Mouse (Mus musculus): ENCODE measurements around the gene Gm6164.
"Not testable (repeated sequence)": the region's sequence is repeated elsewhere in the genome, so short reads cannot be mapped to it uniquely, and the experiment has no call there.

The Gm6164 gene

DNA sequence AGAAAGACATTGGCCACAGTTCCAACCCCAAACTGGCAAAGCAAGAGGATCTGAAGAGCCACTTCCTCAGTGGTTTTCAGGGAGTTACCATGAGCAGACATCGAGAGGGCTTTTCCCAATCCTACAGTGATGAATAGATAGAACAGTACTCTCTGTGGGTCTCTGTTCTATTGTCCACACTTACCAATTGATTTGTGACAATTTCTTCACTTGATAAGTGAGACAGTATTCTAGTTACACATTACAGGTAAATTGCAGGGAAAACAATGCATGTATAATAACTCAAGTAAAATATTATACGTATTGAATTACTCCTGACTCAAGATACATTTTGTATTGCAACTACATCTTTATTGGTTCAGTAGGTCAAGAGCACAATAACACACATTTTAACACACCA, at the start of gene Gm6164:
Gene Gm6164 (minus strand): TSS at position 101 of the 400 bp plus-strand sequence.
- DNase-seq (ENCODE audit: low spot score), result not testable (repeated sequence)

DNA sequence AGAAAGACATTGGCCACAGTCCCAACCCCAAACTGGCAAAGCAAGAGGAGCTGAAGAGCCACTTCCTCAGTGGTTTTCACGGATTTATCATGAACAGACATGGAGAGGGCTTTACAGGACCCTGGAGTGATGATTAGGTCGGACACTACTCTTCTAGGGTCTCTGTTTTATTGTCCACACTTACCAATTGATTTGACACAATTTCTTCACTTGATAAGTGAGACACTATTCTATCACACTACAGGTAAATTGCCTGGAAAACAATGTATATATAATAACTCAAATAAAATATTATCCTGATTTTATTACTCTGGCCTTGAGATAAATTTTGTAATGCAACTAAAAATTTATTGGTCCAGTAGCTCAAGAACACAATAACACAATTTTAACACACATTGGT, 28.3 kb upstream of the Gm6164 start, which contains the start of gene Gm4498:
Gene Gm4498 (minus strand): TSS at position 101 of the 400 bp plus-strand sequence.
- not testable (repeated sequence) for DNase-seq (ENCODE audit: low spot score)

DNA sequence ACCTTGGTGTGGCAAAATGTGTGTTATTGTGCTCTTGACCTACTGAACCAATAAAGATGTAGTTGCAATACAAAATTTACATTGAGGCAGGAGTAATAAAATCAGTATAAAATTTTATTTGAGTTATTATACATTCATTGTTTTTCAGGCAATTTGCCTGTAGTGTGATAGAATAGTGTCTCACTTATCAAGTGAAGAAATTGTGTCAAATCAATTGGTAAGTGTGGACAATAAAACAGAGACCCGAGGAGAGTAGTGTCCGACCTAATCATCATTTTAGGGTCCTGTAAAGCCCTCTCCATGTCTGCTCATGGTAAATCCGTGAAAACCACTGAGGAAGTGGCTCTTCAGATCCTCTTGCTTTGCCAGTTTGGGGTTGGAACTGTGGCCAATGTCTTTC, 12.0 kb downstream of the Gm6164 start, which contains the start of gene Vmn1r95:
Gene Vmn1r95 (plus strand): TSS at position 301 of the 400 bp plus-strand sequence.
- not testable (repeated sequence) for DNase-seq (ENCODE audit: low spot score)

DNA sequence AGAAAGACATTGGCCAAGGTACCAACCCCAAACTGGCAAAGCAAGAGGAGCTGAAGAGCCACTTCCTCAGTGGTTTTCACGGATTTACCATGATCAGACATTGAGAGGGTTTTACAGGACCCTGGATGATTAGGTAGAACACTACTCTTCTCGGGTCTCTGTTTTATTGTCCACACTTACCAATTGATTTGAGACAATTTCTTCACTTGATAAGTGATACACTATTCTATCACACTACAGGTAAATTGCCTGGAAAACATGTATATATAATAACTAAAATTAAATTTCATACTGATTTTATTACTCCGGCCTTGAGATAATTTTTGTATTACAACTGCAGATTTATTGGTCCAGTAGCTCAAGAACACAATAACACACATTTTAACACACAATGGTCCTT, 37.1 kb downstream of the Gm6164 start, which contains the start of gene Vmn1r94:
Gene Vmn1r94 (minus strand): TSS at position 101 of the 400 bp plus-strand sequence.
- DNase-seq (ENCODE audit: low spot score), result not testable (repeated sequence)

Data from MN1 (cell line).